Mouse (Mus musculus): Measurements from ENCODE around the gene Kcna7. TPM values are rescaled to one million over a fixed set of nuclear protein-coding genes. Genes with fewer than 3 reads are reported as not detected.

The Kcna7 gene
- polyA plus RNA-seq, 1 experiment from 2014 or later = not detected

- H3K4me2 ChIP-seq (ENCODE audit: low read length) = no peak overlapping the region
- no peak overlapping the region for H3K9ac ChIP-seq (replicated peaks; ENCODE audit: low read length)
- peaks cover 92% of the 10 kb centered on the region for H3K36me3 ChIP-seq (ENCODE audit: control insufficient read depth, insufficient read depth, low read length)
- no peak overlapping the region for H3K27ac ChIP-seq (replicated peaks; ENCODE audit: low read depth, low read length)
- ATAC-seq (ENCODE audit: low FRiP score, low TSS enrichment) = no peak
- no peaks in the 10 kb centered on the region for H3K27me3 ChIP-seq (ENCODE audit: control insufficient read depth, insufficient read depth, low read length)
- 94% methylated on average over 8 of the region's 8 CpGs for WGBS
- no peaks in the 10 kb centered on the region for H3K4me1 ChIP-seq (ENCODE audit: control insufficient read depth, insufficient read depth, low read length)
- H3K4me3 ChIP-seq (replicated peaks; ENCODE audit: low read depth, low read length) = no peak overlapping the region
- H3K9me3 ChIP-seq (ENCODE audit: control insufficient read depth, low read length) = no peaks in the 10 kb centered on the region
- DNase-seq = no peak
Observed at GRCm38 (mm10) chr7:45426556-45426955, 21.1 kb downstream of the Kcna7 start.

- Histone ChIP-seq H3K36me3 (ENCODE audit: control insufficient read depth, insufficient read depth, low read length) (peaks cover 32% of the 10 kb centered on the region), H3K4me2 (ENCODE audit: low read length) (peak overlapping the region; percentile 64), H3K4me1 (ENCODE audit: control insufficient read depth, insufficient read depth, low read length) (peaks cover 30% of the 10 kb centered on the region), H3K27me3 (ENCODE audit: control insufficient read depth, insufficient read depth, low read length) (no peaks in the 10 kb centered on the region), H3K27ac (replicated peaks; ENCODE audit: low read depth, low read length) (peak overlapping the region; percentile 92), H3K9ac (replicated peaks; ENCODE audit: low read length) (peak overlapping the region; percentile 58), H3K4me3 (replicated peaks; ENCODE audit: low read depth, low read length) (peak overlapping the region; percentile 70), H3K9me3 (ENCODE audit: control insufficient read depth, low read length) (no peaks in the 10 kb centered on the region)
- DNase-seq = no peak
- WGBS = 2% methylated on average over 7 of the region's 7 CpGs
- no peak for ATAC-seq (ENCODE audit: low FRiP score, low TSS enrichment)
Observed at GRCm38 (mm10) chr7:45433835-45434202, 28.4 kb downstream of the Kcna7 start.

GRCm38 (mm10) chr7:45434203-45435015 is 29.0 kb downstream of the Kcna7 start, which contains the start of gene Gys1:
Gene Gys1 (plus strand): TSS chr7:45434844.
- Histone ChIP-seq H3K4me1 (ENCODE audit: control insufficient read depth, insufficient read depth, low read length) (peaks cover 30% of the 10 kb centered on the region), H3K27ac (replicated peaks; ENCODE audit: low read depth, low read length) (peak within 1 kb of the TSS; percentile 92)
- under 1% methylated on average over 45 of the region's 45 CpGs for WGBS

GRCm38 (mm10) chr7:45435038-45435437 is 29.6 kb downstream of the Kcna7 start:
- H3K27me3 ChIP-seq (ENCODE audit: control insufficient read depth, insufficient read depth, low read length) = no peaks in the 10 kb centered on the region
- H3K27ac ChIP-seq (replicated peaks; ENCODE audit: low read depth, low read length) = peak overlapping the region; percentile 50
- DNase-seq (peak; percentile 46), ATAC-seq (ENCODE audit: low FRiP score, low TSS enrichment) (0 out of 2 replicates have a peak, but pooled peaks have one; percentile 14)
- H3K4me3 ChIP-seq (replicated peaks; ENCODE audit: low read depth, low read length) = peak overlapping the region; percentile 70
- H3K9me3 ChIP-seq (ENCODE audit: control insufficient read depth, low read length) = no peaks in the 10 kb centered on the region
- peak overlapping the region; percentile 59 for H3K9ac ChIP-seq (replicated peaks; ENCODE audit: low read length)
- peaks cover 20% of the 10 kb centered on the region for H3K36me3 ChIP-seq (ENCODE audit: control insufficient read depth, insufficient read depth, low read length)
- H3K4me1 ChIP-seq (ENCODE audit: control insufficient read depth, insufficient read depth, low read length) = peaks cover 30% of the 10 kb centered on the region
- 2% methylated on average over 16 of the region's 16 CpGs for WGBS
- H3K4me2 ChIP-seq (ENCODE audit: low read length) = peak overlapping the region; percentile 75

More at GRCm38 (mm10) chr7:45434203-45435015, 29.0 kb downstream of the Kcna7 start, which contains the start of gene Gys1:
- peak within 1 kb of the TSS; percentile 75 for H3K4me2 ChIP-seq (ENCODE audit: low read length)
- DNase-seq (peak; percentile 100), ATAC-seq (ENCODE audit: low FRiP score, low TSS enrichment) (peak; percentile 97)
- H3K9me3 ChIP-seq (ENCODE audit: control insufficient read depth, low read length) = no peaks in the 10 kb centered on the region
- peak within 1 kb of the TSS; percentile 59 for H3K9ac ChIP-seq (replicated peaks; ENCODE audit: low read length)
- peaks cover 26% of the 10 kb centered on the region for H3K36me3 ChIP-seq (ENCODE audit: control insufficient read depth, insufficient read depth, low read length)
- H3K27me3 ChIP-seq (ENCODE audit: control insufficient read depth, insufficient read depth, low read length) = no peaks in the 10 kb centered on the region
- peak within 1 kb of the TSS; percentile 70 for H3K4me3 ChIP-seq (replicated peaks; ENCODE audit: low read depth, low read length)

DNA sequence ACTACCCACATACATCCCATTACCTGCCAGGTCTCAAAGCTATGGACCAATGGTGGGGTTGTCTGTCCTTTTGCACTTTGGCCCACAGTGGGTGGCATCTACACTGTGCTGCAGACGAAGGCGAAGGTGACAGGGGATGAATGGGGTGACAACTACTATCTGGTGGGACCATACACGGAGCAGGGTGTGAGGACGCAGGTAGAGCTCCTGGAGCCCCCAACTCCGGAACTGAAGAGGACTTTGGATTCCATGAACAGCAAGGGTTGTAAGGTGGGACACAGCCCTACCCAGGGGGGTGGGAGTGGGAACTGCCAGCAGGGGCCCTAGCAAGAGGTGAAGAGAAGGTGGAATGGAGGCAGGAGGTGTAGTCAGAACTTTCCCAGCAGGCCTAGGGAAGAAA is 31.0 kb downstream of the Kcna7 start:
- DNase-seq (no peak), ATAC-seq (ENCODE audit: low FRiP score, low TSS enrichment) (no peak)
- no peaks in the 10 kb centered on the region for H3K27me3 ChIP-seq (ENCODE audit: control insufficient read depth, insufficient read depth, low read length)
- no peak overlapping the region for H3K4me2 ChIP-seq (ENCODE audit: low read length)
- no peak overlapping the region for H3K9ac ChIP-seq (replicated peaks; ENCODE audit: low read length)
- H3K27ac ChIP-seq (replicated peaks; ENCODE audit: low read depth, low read length) = no peak overlapping the region
- peaks cover 12% of the 10 kb centered on the region for H3K36me3 ChIP-seq (ENCODE audit: control insufficient read depth, insufficient read depth, low read length)
- no peaks in the 10 kb centered on the region for H3K9me3 ChIP-seq (ENCODE audit: control insufficient read depth, low read length)
- 94% methylated on average over 5 of the region's 5 CpGs for WGBS
- peaks cover 30% of the 10 kb centered on the region for H3K4me1 ChIP-seq (ENCODE audit: control insufficient read depth, insufficient read depth, low read length)
- H3K4me3 ChIP-seq (replicated peaks; ENCODE audit: low read depth, low read length) = no peak overlapping the region

GRCm38 (mm10) chr7:45437046-45437445 is 31.6 kb downstream of the Kcna7 start:
- no peak overlapping the region for H3K4me2 ChIP-seq (ENCODE audit: low read length)
- peaks cover 30% of the 10 kb centered on the region for H3K4me1 ChIP-seq (ENCODE audit: control insufficient read depth, insufficient read depth, low read length)
- no peaks in the 10 kb centered on the region for H3K9me3 ChIP-seq (ENCODE audit: control insufficient read depth, low read length)
- H3K4me3 ChIP-seq (replicated peaks; ENCODE audit: low read depth, low read length) = no peak overlapping the region
- no peaks in the 10 kb centered on the region for H3K27me3 ChIP-seq (ENCODE audit: control insufficient read depth, insufficient read depth, low read length)
- no peak overlapping the region for H3K27ac ChIP-seq (replicated peaks; ENCODE audit: low read depth, low read length)
- DNase-seq (no peak), ATAC-seq (ENCODE audit: low FRiP score, low TSS enrichment) (no peak)
- WGBS = 40% methylated on average over 6 of the region's 6 CpGs
- peaks cover 11% of the 10 kb centered on the region for H3K36me3 ChIP-seq (ENCODE audit: control insufficient read depth, insufficient read depth, low read length)
- H3K9ac ChIP-seq (replicated peaks; ENCODE audit: low read length) = no peak overlapping the region

DNA sequence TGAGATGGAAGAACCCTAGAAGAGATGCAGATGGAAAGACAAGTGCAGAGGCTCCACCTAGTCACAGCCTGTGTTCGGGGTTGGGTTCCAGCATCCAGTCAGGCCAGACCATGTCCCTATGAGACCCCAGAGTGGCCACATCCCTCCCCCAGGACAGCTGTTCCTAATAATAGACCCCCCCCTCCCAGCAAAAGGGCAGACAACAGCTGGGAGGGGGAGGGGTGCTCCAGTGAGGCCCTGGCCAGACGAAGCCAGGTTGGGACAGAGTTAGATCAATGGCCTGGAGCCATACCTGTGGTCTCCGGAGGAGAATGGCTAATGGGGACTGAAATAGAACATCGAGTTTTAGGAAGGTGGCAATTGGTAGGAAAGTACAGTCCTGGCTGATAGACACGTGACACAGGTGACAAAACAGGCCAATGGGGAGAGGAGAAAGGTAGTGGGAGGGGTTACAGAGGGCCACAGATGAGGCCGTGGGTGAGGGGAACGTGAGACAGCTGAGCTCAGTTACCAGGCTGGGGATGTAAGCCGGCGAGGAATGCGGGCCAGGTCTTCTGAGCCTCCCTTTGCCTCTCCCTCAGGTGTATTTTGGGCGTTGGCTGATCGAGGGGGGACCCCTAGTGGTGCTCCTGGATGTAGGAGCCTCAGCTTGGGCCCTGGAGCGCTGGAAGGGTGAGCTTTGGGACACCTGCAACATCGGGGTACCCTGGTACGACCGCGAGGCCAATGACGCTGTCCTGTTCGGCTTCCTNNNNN is 32.2 kb downstream of the Kcna7 start, which contains the start of gene Ruvbl2:
Ruvbl2 (minus strand) TSS at position 576 of the 756 bp plus-strand sequence.
- 24% methylated on average over 19 of the region's 19 CpGs for whole genome bisulfite sequencing
- H3K4me2 ChIP-seq (ENCODE audit: low read length) = peak within 1 kb of the TSS; percentile 4; the same call in 1 of the 2 replicates
- H3K9ac ChIP-seq (replicated peaks; ENCODE audit: low read length) = no peak within 1 kb of the TSS
- ATAC-seq (ENCODE audit: low FRiP score, low TSS enrichment) (no peak), DNase-seq (no peak)
- no peak within 1 kb of the TSS for H3K4me3 ChIP-seq (replicated peaks; ENCODE audit: low read depth, low read length)
- H3K9me3 ChIP-seq (ENCODE audit: control insufficient read depth, low read length) = no peaks in the 10 kb centered on the region
- H3K27me3 ChIP-seq (ENCODE audit: control insufficient read depth, insufficient read depth, low read length) = no peaks in the 10 kb centered on the region
- H3K4me1 ChIP-seq (ENCODE audit: control insufficient read depth, insufficient read depth, low read length) = peaks cover 28% of the 10 kb centered on the region
- peaks cover 14% of the 10 kb centered on the region for H3K36me3 ChIP-seq (ENCODE audit: control insufficient read depth, insufficient read depth, low read length)
- no peak within 1 kb of the TSS for H3K27ac ChIP-seq (replicated peaks; ENCODE audit: low read depth, low read length)

GRCm38 (mm10) chr7:45443526-45444420 is 38.3 kb downstream of the Kcna7 start:
- H3K36me3 ChIP-seq (ENCODE audit: control insufficient read depth, insufficient read depth, low read length) = peaks cover 51% of the 10 kb centered on the region
- no peaks in the 10 kb centered on the region for H3K27me3 ChIP-seq (ENCODE audit: control insufficient read depth, insufficient read depth, low read length)
- DNase-seq (no peak), ATAC-seq (ENCODE audit: low FRiP score, low TSS enrichment) (no peak)
- H3K4me2 ChIP-seq (ENCODE audit: low read length) = no peak overlapping the region
- WGBS = 92% methylated on average over 22 of the region's 22 CpGs
- no peaks in the 10 kb centered on the region for H3K9me3 ChIP-seq (ENCODE audit: control insufficient read depth, low read length)
- no peaks in the 10 kb centered on the region for H3K4me1 ChIP-seq (ENCODE audit: control insufficient read depth, insufficient read depth, low read length)
- H3K9ac ChIP-seq (replicated peaks; ENCODE audit: low read length) = no peak overlapping the region
- H3K4me3 ChIP-seq (replicated peaks; ENCODE audit: low read depth, low read length) = no peak overlapping the region
- H3K27ac ChIP-seq (replicated peaks; ENCODE audit: low read depth, low read length) = no peak overlapping the region

All from midbrain, embryonic 14.5 days (tissue).